Mouse (Mus musculus) small intestine, adult 2 months (tissue): ENCODE results near the gene Ccnc. TPM values are rescaled to one million over a fixed set of nuclear protein-coding genes. Genes with fewer than 3 reads are reported as not detected.
A peak's percentile ranks its signal among the peaks of the same experiment; 100 is the strongest.

ENCODE experiments used
- H3K27ac ChIP-seq: fragments of 200-500 bp; 2 replicates; pipeline ENCODE4 v1.5.1; 2012; ENCODE audit warnings: low read depth, low read length, control low read depth, inconsistent platforms; ENCODE audit not compliant: insufficient read depth
- H3K27me3 ChIP-seq: fragments of 200-500 bp; 2 replicates; pipeline ENCODE4 v1.6.1; 2012; ENCODE audit warnings: mild to moderate bottlenecking, moderate library complexity, low read length, inconsistent platforms; ENCODE audit not compliant: control insufficient read depth, insufficient read depth
- H3K36me3 ChIP-seq: fragments of 200-500 bp; 2 replicates; pipeline ENCODE4 v1.6.1; 2012; ENCODE audit warnings: mild to moderate bottlenecking, low read length, control low read depth, inconsistent platforms; ENCODE audit not compliant: control insufficient read depth, insufficient read depth
- H3K4me1 ChIP-seq: fragments of 200-500 bp; 2 replicates; pipeline ENCODE4 v1.6.1; 2012; ENCODE audit warnings: low read length, inconsistent platforms, mixed read lengths; ENCODE audit not compliant: control insufficient read depth, insufficient read depth, insufficient read length
- H3K4me3 ChIP-seq: fragments of 200-500 bp; 2 replicates; pipeline ENCODE4 v1.5.1; 2012; ENCODE audit warnings: low read depth, mild to moderate bottlenecking, control low read depth, inconsistent platforms, low read length, moderate library complexity
- CTCF ChIP-seq: fragments of 200-500 bp; IDR thresholded peaks from 2 replicates; pipeline ENCODE4 v1.5.1; 2012; ENCODE audit warnings: low read depth, mild to moderate bottlenecking, control low read depth, inconsistent platforms, low read length, moderate library complexity, mixed read lengths; ENCODE audit not compliant: insufficient replicate concordance, insufficient read length; ENCODE audit errors: extremely low read depth
- POLR2A ChIP-seq: fragments of 200-500 bp; IDR thresholded peaks from 2 replicates; pipeline ENCODE4 v1.6.1; 2012; ENCODE audit warnings: low read depth, mild to moderate bottlenecking, control low read depth, inconsistent platforms, low read length, moderate library complexity
- WGBS: fragments of 180-500 bp; shearing (Covaris S2); methylation state at CpG from one replicate; pipeline ENCODE4 v1.1.7; 2018; 5-methylcytosine and 5-hydroxymethylcytosine counted together
- polyA plus RNA-seq: library from polyadenylated mRNA; depleted of rRNA; stranded (reverse); fragments of >200 nt; gene quantifications from 2 replicates; pipeline ENCODE4 v1.2.3, GENCODE M21; 2012

Ccnc gene
- polyA plus RNA-seq, 1 experiment: 1.7 TPM

GRCm38 (mm10) chr4:21684341-21684970 lies 43.0 kb upstream of the Ccnc start:
- H3K27me3 ChIP-seq: peaks cover 66% of the 10 kb centered on the region
- 9% methylated on average over 14 of the region's 14 CpGs for WGBS

DNA sequence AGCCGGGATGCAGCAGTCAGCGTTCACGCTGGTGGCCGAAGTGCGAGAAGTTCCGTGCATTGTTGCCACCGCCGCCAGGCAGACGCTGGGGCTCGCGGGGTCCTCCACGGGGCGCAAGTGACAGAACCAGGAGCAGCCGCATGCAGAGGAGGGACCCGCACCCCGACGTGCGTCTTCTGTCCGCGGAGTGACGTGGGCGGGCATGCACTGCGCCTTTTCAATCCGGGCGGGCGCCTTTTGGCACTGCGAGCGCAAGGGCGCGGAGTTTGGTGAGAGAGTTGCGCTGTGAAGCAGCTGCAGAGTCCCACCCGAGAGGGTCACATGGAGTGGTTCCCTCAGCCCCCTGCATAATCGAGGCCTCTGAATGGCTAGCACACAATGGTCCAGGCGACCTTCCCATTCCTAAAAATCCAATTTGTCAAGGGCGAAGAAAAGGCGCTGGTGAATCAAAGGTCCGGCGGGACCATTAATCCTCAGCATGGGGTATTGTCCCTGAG lies 41.9 kb upstream of the Ccnc start, which contains the start of gene Prdm13:
Prdm13 (minus strand) TSS at position 369 of the 497 bp plus-strand sequence.
- Histone ChIP-seq H3K4me1 (peaks cover 6% of the 10 kb centered on the region), H3K27ac (no peak within 1 kb of the TSS), H3K27me3 (peaks cover 68% of the 10 kb centered on the region), H3K36me3 (no peaks in the 10 kb centered on the region), H3K4me3 (no peak within 1 kb of the TSS)
- TF ChIP-seq POLR2A: no peak
- TF ChIP-seq CTCF: no peak
- 3% methylated on average over 38 of the region's 38 CpGs for WGBS

More at GRCm38 (mm10) chr4:21684341-21684970, 43.0 kb upstream of the Ccnc start:
- no peak overlapping the region for H3K27ac ChIP-seq
- H3K36me3 ChIP-seq: no peaks in the 10 kb centered on the region
- no peak overlapping the region for H3K4me3 ChIP-seq
- TF ChIP-seq CTCF (no peak), POLR2A (no peak)
- H3K4me1 ChIP-seq: peaks cover 6% of the 10 kb centered on the region

- Histone ChIP-seq H3K4me1 (peaks cover 6% of the 10 kb centered on the region), H3K27ac (no peak overlapping the region), H3K36me3 (no peaks in the 10 kb centered on the region), H3K4me3 (no peak overlapping the region), H3K27me3 (peaks cover 66% of the 10 kb centered on the region)
- TF ChIP-seq CTCF (no peak), POLR2A (no peak)
- 7% methylated on average over 11 of the region's 11 CpGs for WGBS
Measured at GRCm38 (mm10) chr4:21686416-21686815, 41.1 kb upstream of the Ccnc start.

DNA sequence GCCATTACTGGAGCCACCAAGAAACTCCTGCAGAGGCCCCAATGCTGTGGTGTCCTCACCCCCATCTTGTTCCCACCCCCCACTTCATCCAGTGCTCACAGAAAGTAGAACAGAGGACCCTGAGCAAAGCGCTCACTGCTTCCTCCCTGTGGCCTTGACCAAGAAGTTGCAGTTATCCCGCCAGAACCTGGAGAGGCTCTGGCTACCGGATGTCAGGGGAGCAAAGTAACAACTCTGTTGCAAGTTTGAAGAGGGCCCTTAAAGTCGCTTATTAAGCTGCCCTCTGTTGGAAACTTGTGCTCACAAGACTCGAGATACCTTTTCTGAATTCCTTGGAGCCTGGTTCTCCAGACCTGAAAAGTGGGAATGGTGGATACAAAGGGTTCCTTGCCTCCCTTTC lies 40.6 kb upstream of the Ccnc start:
- peaks cover 6% of the 10 kb centered on the region for H3K4me1 ChIP-seq

GRCm38 (mm10) chr4:21687783-21688702 lies 39.5 kb upstream of the Ccnc start:
- H3K27ac ChIP-seq: no peak overlapping the region
- 6% methylated on average over 51 of the region's 51 CpGs for WGBS
- peak overlapping the region; percentile 65 for H3K4me3 ChIP-seq
- no peaks in the 10 kb centered on the region for H3K36me3 ChIP-seq
- peaks cover 6% of the 10 kb centered on the region for H3K4me1 ChIP-seq
- no peak for TF ChIP-seq CTCF
- no peak for TF ChIP-seq POLR2A
- peaks cover 66% of the 10 kb centered on the region for H3K27me3 ChIP-seq

More for the DNA sequence above, 40.6 kb upstream of the Ccnc start:
- no peak overlapping the region for H3K27ac ChIP-seq
- H3K27me3 ChIP-seq: peaks cover 66% of the 10 kb centered on the region
- H3K36me3 ChIP-seq: no peaks in the 10 kb centered on the region
- no peak overlapping the region for H3K4me3 ChIP-seq
- TF ChIP-seq CTCF (no peak), POLR2A (no peak)
- 4% methylated on average over 5 of the region's 5 CpGs for WGBS

GRCm38 (mm10) chr4:21688703-21689200 lies 38.7 kb upstream of the Ccnc start:
- 1% methylated on average over 62 of the region's 64 CpGs for WGBS
- Histone ChIP-seq H3K27ac (no peak overlapping the region), H3K4me1 (peaks cover 6% of the 10 kb centered on the region), H3K27me3 (peaks cover 61% of the 10 kb centered on the region), H3K36me3 (no peaks in the 10 kb centered on the region), H3K4me3 (peak overlapping the region; percentile 65)
- TF ChIP-seq CTCF (no peak), POLR2A (no peak)
